Comparison of ENCODE assay signal across 11 mouse cellular contexts in genomic region chr4:152187142-152187541, GRCm38 (mm10). TPM values are rescaled to one million over a fixed set of nuclear protein-coding genes. Genes with fewer than 3 reads are reported as not detected.
DNase-seq lines count a peak whose midpoint lies in the region; ATAC-seq lines count a peak whose summit lies in the region.
"Had no signal": no experiment of that assay in that cellular context is flagged by ENCODE, and none has a peak within 500 bp of the region (broad histone marks: within the 10 kb centered on the region; RNA-seq: fewer than 3 reads in every experiment).

No protein-coding gene starts in this region.

- H3K27me3 ChIP-seq in hindbrain, embryonic 10.5 days (ENCODE audit: insufficient read depth, poor library complexity, severe bottlenecking), result no peaks in the 10 kb centered on the region
- 0 out of 2 replicates have a peak, but pooled peaks cover 3% of the 10 kb centered on the region for H3K27me3 ChIP-seq in hindbrain, embryonic 13.5 days
- H3K27me3 ChIP-seq in midbrain, embryonic 10.5 days (ENCODE audit: low read depth, poor library complexity, severe bottlenecking), result no peaks in the 10 kb centered on the region
- no peaks in the 10 kb centered on the region for H3K27me3 ChIP-seq in midbrain, embryonic 11.5 days (ENCODE audit: control insufficient read depth, insufficient read depth, low read length)
- no peaks in the 10 kb centered on the region for H3K27me3 ChIP-seq in intestine, embryonic 14.5 days (replicated peaks; ENCODE audit: control insufficient read depth, insufficient read depth, low read length)
- H3K27me3 ChIP-seq in stomach, embryonic 16.5 days (ENCODE audit: control insufficient read depth, insufficient read depth, low read length), result no peaks in the 10 kb centered on the region

- DNase-seq in hindbrain, embryonic 10.5 days (ENCODE audit: low spot score), result no peak
- DNase-seq in midbrain, embryonic 10.5 days (ENCODE audit: low spot score), result no peak
- DNase-seq in midbrain, embryonic 11.5 days (ENCODE audit: low spot score, missing footprints), result no peak
- DNase-seq in intestine, embryonic 14.5 days (ENCODE audit: low spot score), result no peak
- DNase-seq in embryo, embryonic 10.5 days (ENCODE audit: low spot score), result no peak
- DNase-seq in spleen, postnatal 4 days (ENCODE audit: low spot score in 2 of 2), result no peak
- DNase-seq: kidney, postnatal 36 days; thymus, postnatal 25 days had no signal

- H3K4me3 ChIP-seq in hindbrain, embryonic 10.5 days, result no peak overlapping the region
- no peak overlapping the region for H3K4me3 ChIP-seq in hindbrain, embryonic 13.5 days
- no peak overlapping the region for H3K4me3 ChIP-seq in midbrain, embryonic 10.5 days
- no peak overlapping the region for H3K4me3 ChIP-seq in midbrain, embryonic 11.5 days (ENCODE audit: low read depth, low read length)
- H3K4me3 ChIP-seq in intestine, embryonic 14.5 days (ENCODE audit: low read depth, low read length), result no peak overlapping the region
- peak overlapping the region; percentile 44; the same call in 1 of the 2 replicates for H3K4me3 ChIP-seq in stomach, embryonic 16.5 days (replicated peaks; ENCODE audit: low read length)
- H3K4me3 ChIP-seq: midbrain, embryonic 12.5 days had no signal

- ATAC-seq in hindbrain, embryonic 13.5 days (ENCODE audit: low FRiP score), result no peak
- no peak for ATAC-seq in midbrain, embryonic 11.5 days (ENCODE audit: low FRiP score)
- ATAC-seq in intestine, embryonic 14.5 days (replicated peaks; ENCODE audit: low FRiP score, low TSS enrichment, low read depth), result no peak
- ATAC-seq in stomach, embryonic 16.5 days (ENCODE audit: insufficient read depth, low FRiP score), result no peak

- H3K9me3 ChIP-seq in hindbrain, embryonic 10.5 days, result peaks cover 5% of the 10 kb centered on the region; the same call in 1 of the 2 replicates
- H3K9me3 ChIP-seq in hindbrain, embryonic 13.5 days, result no peaks in the 10 kb centered on the region
- no peaks in the 10 kb centered on the region for H3K9me3 ChIP-seq in midbrain, embryonic 10.5 days (replicated peaks)
- no peaks in the 10 kb centered on the region for H3K9me3 ChIP-seq in midbrain, embryonic 11.5 days (ENCODE audit: control insufficient read depth, low read length)
- no peaks in the 10 kb centered on the region for H3K9me3 ChIP-seq in intestine, embryonic 14.5 days (ENCODE audit: control insufficient read depth, low read length)
- no peaks in the 10 kb centered on the region for H3K9me3 ChIP-seq in stomach, embryonic 16.5 days (replicated peaks; ENCODE audit: control insufficient read depth, low read length)
- H3K9me3 ChIP-seq: midbrain, embryonic 12.5 days had no signal

- H3K27ac ChIP-seq in hindbrain, embryonic 10.5 days, result peak overlapping the region; percentile 84; the same call in 1 of the 2 replicates
- no peak overlapping the region for H3K27ac ChIP-seq in hindbrain, embryonic 13.5 days
- peak overlapping the region; percentile 49; the same call in 1 of the 2 replicates for H3K27ac ChIP-seq in midbrain, embryonic 10.5 days (replicated peaks)
- H3K27ac ChIP-seq in midbrain, embryonic 11.5 days (ENCODE audit: low read depth, low read length), result no peak overlapping the region
- H3K27ac ChIP-seq in intestine, embryonic 14.5 days (ENCODE audit: low read depth), result 0 out of 2 replicates have a peak overlapping the region, but pooled peaks have one; percentile 90
- peak overlapping the region; percentile 97 for H3K27ac ChIP-seq in stomach, embryonic 16.5 days (ENCODE audit: low read length)
- H3K27ac ChIP-seq: midbrain, embryonic 12.5 days had no signal

- no peak overlapping the region for H3K9ac ChIP-seq in hindbrain, embryonic 13.5 days
- H3K9ac ChIP-seq in midbrain, embryonic 11.5 days (ENCODE audit: low read length), result no peak overlapping the region
- H3K9ac ChIP-seq in intestine, embryonic 14.5 days (ENCODE audit: low read length), result no peak overlapping the region
- no peak overlapping the region for H3K9ac ChIP-seq in stomach, embryonic 16.5 days (ENCODE audit: low read length)
- H3K9ac ChIP-seq: midbrain, embryonic 12.5 days had no signal

- H3K4me1 ChIP-seq in hindbrain, embryonic 10.5 days (replicated peaks), result peaks cover 53% of the 10 kb centered on the region
- H3K4me1 ChIP-seq in hindbrain, embryonic 13.5 days (replicated peaks), result peaks cover 48% of the 10 kb centered on the region
- H3K4me1 ChIP-seq in midbrain, embryonic 10.5 days, result peaks cover 34% of the 10 kb centered on the region
- peaks cover 18% of the 10 kb centered on the region for H3K4me1 ChIP-seq in midbrain, embryonic 11.5 days (ENCODE audit: control insufficient read depth, insufficient read depth, low read length)
- H3K4me1 ChIP-seq in intestine, embryonic 14.5 days (replicated peaks; ENCODE audit: control insufficient read depth, insufficient read depth, low read length), result peaks cover 16% of the 10 kb centered on the region
- H3K4me1 ChIP-seq in stomach, embryonic 16.5 days (ENCODE audit: control insufficient read depth, insufficient read depth, low read length), result peaks cover 27% of the 10 kb centered on the region

- H3K4me2 ChIP-seq in hindbrain, embryonic 13.5 days, result no peak overlapping the region
- no peak overlapping the region for H3K4me2 ChIP-seq in midbrain, embryonic 11.5 days
- H3K4me2 ChIP-seq in intestine, embryonic 14.5 days (ENCODE audit: low read length), result peak overlapping the region; percentile 54
- peak overlapping the region; percentile 61 for H3K4me2 ChIP-seq in stomach, embryonic 16.5 days (ENCODE audit: low read depth, low read length)

- H3K36me3 ChIP-seq in hindbrain, embryonic 10.5 days, result peaks cover 10% of the 10 kb centered on the region
- H3K36me3 ChIP-seq in hindbrain, embryonic 13.5 days, result 0 out of 2 replicates have a peak, but pooled peaks cover 4% of the 10 kb centered on the region
- peaks cover 14% of the 10 kb centered on the region for H3K36me3 ChIP-seq in midbrain, embryonic 10.5 days
- no peaks in the 10 kb centered on the region for H3K36me3 ChIP-seq in midbrain, embryonic 11.5 days (ENCODE audit: control insufficient read depth, insufficient read depth, low read length)
- no peaks in the 10 kb centered on the region for H3K36me3 ChIP-seq in intestine, embryonic 14.5 days (ENCODE audit: control insufficient read depth, insufficient read depth, low read length)
- no peaks in the 10 kb centered on the region for H3K36me3 ChIP-seq in stomach, embryonic 16.5 days (ENCODE audit: control insufficient read depth, insufficient read depth, low read length)

- WGBS in hindbrain, embryonic 10.5 days, result 90% methylated on average over 9 of the region's 9 CpGs
- WGBS in hindbrain, embryonic 13.5 days, result 83% methylated on average over 9 of the region's 9 CpGs
- WGBS in midbrain, embryonic 10.5 days, result 92% methylated on average over 9 of the region's 9 CpGs
- 90% methylated on average over 9 of the region's 9 CpGs for WGBS in midbrain, embryonic 11.5 days
- 76% methylated on average over 9 of the region's 9 CpGs for WGBS in intestine, embryonic 14.5 days
- WGBS in stomach, embryonic 16.5 days, result 70% methylated on average over 9 of the region's 9 CpGs

RNA-seq across cellular contexts. Expression of gene Acot7, which starts 9.2 kb away (rescaled TPM):
- 90.0 and 118 TPM in 2 replicates for polyA plus RNA-seq in hindbrain, embryonic 10.5 days (2016; fragmentation: Nextera tagmentation; extraction: Ambion mirVana)
- polyA plus RNA-seq in hindbrain, embryonic 13.5 days (2015; fragmentation: Nextera tagmentation; extraction: Ambion mirVana), result 269 and 299 TPM in 2 replicates
- polyA plus RNA-seq in midbrain, embryonic 10.5 days (2016; fragmentation: Nextera tagmentation; extraction: Ambion mirVana), result 85.7 and 99.7 TPM in 2 replicates
- 92.5 and 93.5 TPM in 2 replicates for polyA plus RNA-seq in midbrain, embryonic 11.5 days (2014; fragmentation: Nextera tagmentation; extraction: Ambion mirVana)
- 61.5 and 69.7 TPM in 2 replicates for polyA plus RNA-seq in intestine, embryonic 14.5 days (2014; fragmentation: Nextera tagmentation; extraction: Ambion mirVana)
- 57.3 and 60.4 TPM in 2 replicates for polyA plus RNA-seq in stomach, embryonic 16.5 days (2015; fragmentation: Nextera tagmentation; extraction: Ambion mirVana)

RNA-seq across cellular contexts. Expression of gene Hes2, which starts 28.5 kb away (rescaled TPM):
- 4.2 and 4.7 TPM in 2 replicates for polyA plus RNA-seq in hindbrain, embryonic 10.5 days (2016; fragmentation: Nextera tagmentation; extraction: Ambion mirVana)
- polyA plus RNA-seq in hindbrain, embryonic 13.5 days (2015; fragmentation: Nextera tagmentation; extraction: Ambion mirVana), result 0.34 and 1.8 TPM in 2 replicates
- polyA plus RNA-seq in midbrain, embryonic 10.5 days (2016; fragmentation: Nextera tagmentation; extraction: Ambion mirVana), result 0.79 and 1.3 TPM in 2 replicates
- polyA plus RNA-seq in midbrain, embryonic 11.5 days (2014; fragmentation: Nextera tagmentation; extraction: Ambion mirVana), result 1.0 and 1.4 TPM in 2 replicates
- not detected in 2 replicates for polyA plus RNA-seq in intestine, embryonic 14.5 days (2014; fragmentation: Nextera tagmentation; extraction: Ambion mirVana)
- polyA plus RNA-seq in stomach, embryonic 16.5 days (2015; fragmentation: Nextera tagmentation; extraction: Ambion mirVana), result 0.56 and 0.75 TPM in 2 replicates

RNA-seq across cellular contexts. Expression of gene Espn, which starts 35.0 kb away (rescaled TPM):
- polyA plus RNA-seq in hindbrain, embryonic 10.5 days (2016; fragmentation: Nextera tagmentation; extraction: Ambion mirVana), result 1.6 and 6.5 TPM in 2 replicates
- 0.09 and 0.22 TPM in 2 replicates for polyA plus RNA-seq in hindbrain, embryonic 13.5 days (2015; fragmentation: Nextera tagmentation; extraction: Ambion mirVana)
- polyA plus RNA-seq in midbrain, embryonic 10.5 days (2016; fragmentation: Nextera tagmentation; extraction: Ambion mirVana), result 0.94 and 1.4 TPM in 2 replicates
- 0.33 and 0.61 TPM in 2 replicates for polyA plus RNA-seq in midbrain, embryonic 11.5 days (2014; fragmentation: Nextera tagmentation; extraction: Ambion mirVana)
- 22.8 and 24.2 TPM in 2 replicates for polyA plus RNA-seq in intestine, embryonic 14.5 days (2014; fragmentation: Nextera tagmentation; extraction: Ambion mirVana)
- 8.6 and 9.1 TPM in 2 replicates for polyA plus RNA-seq in stomach, embryonic 16.5 days (2015; fragmentation: Nextera tagmentation; extraction: Ambion mirVana)

Comparison
In these comparisons a context has a peak if more than half of its experiments do, and no peak if none do; other contexts are left out.
1. H3K27ac ChIP-seq: peak in hindbrain, embryonic 10.5 days (single experiment), midbrain, embryonic 10.5 days (single experiment), intestine, embryonic 14.5 days (single experiment) and stomach, embryonic 16.5 days (single experiment); none in hindbrain, embryonic 13.5 days (single experiment) and midbrain, embryonic 11.5 days (single experiment).
2. H3K4me2 ChIP-seq: peak in intestine, embryonic 14.5 days (single experiment) and stomach, embryonic 16.5 days (single experiment); none in hindbrain, embryonic 13.5 days (single experiment) and midbrain, embryonic 11.5 days (single experiment).